In genomic region chr3:96696766-96697732, GRCm38 (mm10) we compare ENCODE assay signal across 8 mouse cellular contexts. TPM values are rescaled to one million over a fixed set of nuclear protein-coding genes. Genes with fewer than 3 reads are reported as not detected.
DNase-seq lines count a peak whose midpoint lies in the region; ATAC-seq and TF ChIP-seq lines count a peak whose summit lies in the region.

No protein-coding gene starts in this region.

- TF ChIP-seq EP300 in heart, postnatal 0 days (IDR thresholded peaks at IDR 0.05; ENCODE audit: low read depth), result no peak; the same call in 1 of the 2 replicates

- H3K36me3 ChIP-seq in E14TG2a.4 (ENCODE audit: insufficient read depth, low read length), result peaks cover 21% of the 10 kb centered on the region
- peaks cover 25% of the 10 kb centered on the region for H3K36me3 ChIP-seq in forebrain, embryonic 12.5 days (replicated peaks)
- H3K36me3 ChIP-seq in heart, postnatal 0 days (replicated peaks; ENCODE audit: control insufficient read depth, insufficient read depth, low read length), result peaks cover 16% of the 10 kb centered on the region
- H3K36me3 ChIP-seq in liver, embryonic 15.5 days (replicated peaks), result peaks cover 13% of the 10 kb centered on the region
- H3K36me3 ChIP-seq in neural tube, embryonic 11.5 days (ENCODE audit: control insufficient read depth, insufficient read depth, low read length), result peaks cover under 1% of the 10 kb centered on the region; the same call in 1 of the 2 replicates
- H3K36me3 ChIP-seq in stomach, embryonic 16.5 days (ENCODE audit: control insufficient read depth, insufficient read depth, low read length), result peaks cover 12% of the 10 kb centered on the region; the same call in 1 of the 2 replicates

- peak; percentile 76 for DNase-seq in c-Kit-positive CD71-positive TER-119-positive erythroid progenitor cells, embryonic 14.5 days (ENCODE audit: low spot score)
- DNase-seq in heart, postnatal 0 days (ENCODE audit: low spot score), result peak; percentile 88
- DNase-seq in kidney, postnatal 4 days, result peak; percentile 92 to 96
- peak; percentile 94 for DNase-seq in neural tube, embryonic 11.5 days (ENCODE audit: low spot score)

- no peaks in the 10 kb centered on the region for H3K9me3 ChIP-seq in E14TG2a.4 (ENCODE audit: low read length)
- H3K9me3 ChIP-seq in forebrain, embryonic 12.5 days, result no peaks in the 10 kb centered on the region
- H3K9me3 ChIP-seq in heart, postnatal 0 days (replicated peaks; ENCODE audit: control insufficient read depth, low read length), result no peaks in the 10 kb centered on the region
- H3K9me3 ChIP-seq in liver, embryonic 15.5 days (replicated peaks), result no peaks in the 10 kb centered on the region
- H3K9me3 ChIP-seq in neural tube, embryonic 11.5 days (ENCODE audit: control insufficient read depth, low read length), result no peaks in the 10 kb centered on the region
- no peaks in the 10 kb centered on the region for H3K9me3 ChIP-seq in stomach, embryonic 16.5 days (replicated peaks; ENCODE audit: control insufficient read depth, low read length)

- ATAC-seq in forebrain, embryonic 12.5 days (ENCODE audit: low FRiP score), result peak; percentile 95
- ATAC-seq in heart, postnatal 0 days (ENCODE audit: insufficient read depth, low read depth), result peak; percentile 96
- peak; percentile 92 for ATAC-seq in liver, embryonic 15.5 days (ENCODE audit: insufficient read depth)
- peak; percentile 94 for ATAC-seq in neural tube, embryonic 11.5 days (ENCODE audit: insufficient read depth, low FRiP score, low TSS enrichment)
- ATAC-seq in stomach, embryonic 16.5 days (ENCODE audit: insufficient read depth, low FRiP score), result peak; percentile 93

- H3K9ac ChIP-seq in forebrain, embryonic 12.5 days, result peak overlapping the region; percentile 84
- H3K9ac ChIP-seq in heart, postnatal 0 days (replicated peaks; ENCODE audit: low read depth, low read length), result peak overlapping the region; percentile 72
- peak overlapping the region; percentile 71 for H3K9ac ChIP-seq in liver, embryonic 15.5 days
- peak overlapping the region; percentile 79 for H3K9ac ChIP-seq in neural tube, embryonic 11.5 days (ENCODE audit: low read length)
- H3K9ac ChIP-seq in stomach, embryonic 16.5 days (ENCODE audit: low read length), result peak overlapping the region; percentile 96

- peak overlapping the region; percentile 95 for H3K27ac ChIP-seq in forebrain, embryonic 12.5 days
- peak overlapping the region; percentile 91 for H3K27ac ChIP-seq in heart, postnatal 0 days (ENCODE audit: low read depth)
- peak overlapping the region; percentile 67 for H3K27ac ChIP-seq in liver, embryonic 15.5 days (replicated peaks)
- peak overlapping the region; percentile 90 for H3K27ac ChIP-seq in neural tube, embryonic 11.5 days (ENCODE audit: low read depth, low read length)
- peak overlapping the region; percentile 85 for H3K27ac ChIP-seq in stomach, embryonic 16.5 days (ENCODE audit: low read length)

- H3K4me1 ChIP-seq in E14TG2a.4 (replicated peaks; ENCODE audit: low read depth, low read length), result peaks cover 76% of the 10 kb centered on the region
- peaks cover 23% of the 10 kb centered on the region for H3K4me1 ChIP-seq in forebrain, embryonic 12.5 days
- no peaks in the 10 kb centered on the region; the same call in 1 of the 2 replicates for H3K4me1 ChIP-seq in heart, postnatal 0 days (ENCODE audit: control insufficient read depth, insufficient read depth)
- peaks cover 25% of the 10 kb centered on the region for H3K4me1 ChIP-seq in liver, embryonic 15.5 days (replicated peaks)
- peaks cover 9% of the 10 kb centered on the region; the same call in 1 of the 2 replicates for H3K4me1 ChIP-seq in neural tube, embryonic 11.5 days (ENCODE audit: control insufficient read depth, insufficient read depth, low read length)
- H3K4me1 ChIP-seq in stomach, embryonic 16.5 days (ENCODE audit: control insufficient read depth, insufficient read depth, low read length), result peaks cover 20% of the 10 kb centered on the region

- TF ChIP-seq CTCF in E14TG2a.4 (conservative IDR thresholded peaks at IDR 0.05; ENCODE audit: low read length), result no peak
- TF ChIP-seq CTCF in heart, postnatal 0 days (IDR thresholded peaks at IDR 0.05; ENCODE audit: low read depth), result no peak

- WGBS in forebrain, embryonic 12.5 days, result under 1% methylated on average over 81 of the region's 85 CpGs
- WGBS in heart, postnatal 0 days, result under 1% methylated on average over 73 of the region's 85 CpGs
- under 1% methylated on average over 83 of the region's 85 CpGs for WGBS in liver, embryonic 15.5 days (ENCODE audit: insufficient replicate concordance)
- WGBS in neural tube, embryonic 11.5 days, result under 1% methylated on average over 79 of the region's 85 CpGs
- WGBS in stomach, embryonic 16.5 days, result under 1% methylated on average over 83 of the region's 85 CpGs

- H3K4me3 ChIP-seq in E14TG2a.4 (replicated peaks; ENCODE audit: low read length), result peak overlapping the region; percentile 98
- H3K4me3 ChIP-seq in forebrain, embryonic 12.5 days (replicated peaks), result peak overlapping the region; percentile 82
- peak overlapping the region; percentile 84 for H3K4me3 ChIP-seq in heart, postnatal 0 days (ENCODE audit: low read depth, low read length)
- peak overlapping the region; percentile 73 for H3K4me3 ChIP-seq in liver, embryonic 15.5 days (replicated peaks)
- peak overlapping the region; percentile 85 for H3K4me3 ChIP-seq in neural tube, embryonic 11.5 days (ENCODE audit: low read depth, low read length)
- peak overlapping the region; percentile 83 for H3K4me3 ChIP-seq in stomach, embryonic 16.5 days (replicated peaks; ENCODE audit: low read length)

- H3K27me3 ChIP-seq in E14TG2a.4 (ENCODE audit: insufficient read depth, low read length), result no peaks in the 10 kb centered on the region
- H3K27me3 ChIP-seq in forebrain, embryonic 12.5 days, result no peaks in the 10 kb centered on the region; the same call in 1 of the 2 replicates
- H3K27me3 ChIP-seq in heart, postnatal 0 days (ENCODE audit: control insufficient read depth, insufficient read depth, low read length), result no peaks in the 10 kb centered on the region
- peaks cover 14% of the 10 kb centered on the region for H3K27me3 ChIP-seq in liver, embryonic 15.5 days
- no peaks in the 10 kb centered on the region for H3K27me3 ChIP-seq in neural tube, embryonic 11.5 days (ENCODE audit: control insufficient read depth, insufficient read depth, low read length)
- no peaks in the 10 kb centered on the region for H3K27me3 ChIP-seq in stomach, embryonic 16.5 days (ENCODE audit: control insufficient read depth, insufficient read depth, low read length)

- H3K4me2 ChIP-seq in forebrain, embryonic 12.5 days, result peak overlapping the region; percentile 76
- peak overlapping the region; percentile 79 for H3K4me2 ChIP-seq in heart, postnatal 0 days (ENCODE audit: low read depth, low read length)
- H3K4me2 ChIP-seq in liver, embryonic 15.5 days, result peak overlapping the region; percentile 96
- peak overlapping the region; percentile 81 for H3K4me2 ChIP-seq in neural tube, embryonic 11.5 days (ENCODE audit: low read depth)
- H3K4me2 ChIP-seq in stomach, embryonic 16.5 days (ENCODE audit: low read depth, low read length), result peak overlapping the region; percentile 84

RNA-seq across cellular contexts. Expression of gene Pias3, which starts 0.9 kb away (rescaled TPM):
- polyA plus RNA-seq in forebrain, embryonic 12.5 days (2016; fragmentation: Nextera tagmentation; extraction: Ambion mirVana), result 42.2 and 43.4 TPM in 2 replicates
- total RNA-seq in heart, postnatal 0 days (2014; rRNA removed; ENCODE audit: low replicate concordance), result 13.8 and 17.4 TPM in 2 replicates
- polyA plus RNA-seq in heart, postnatal 0 days (2015; fragmentation: Nextera tagmentation; extraction: Ambion mirVana), result 19.3 and 22.5 TPM in 2 replicates
- 5.8 and 6.1 TPM in 2 replicates for polyA plus RNA-seq in liver, embryonic 15.5 days (2015; fragmentation: Nextera tagmentation; extraction: Ambion mirVana)
- polyA plus RNA-seq in neural tube, embryonic 11.5 days (2014; fragmentation: Nextera tagmentation; extraction: Ambion mirVana), result 30.3 and 35.2 TPM in 2 replicates
- polyA plus RNA-seq in stomach, embryonic 16.5 days (2015; fragmentation: Nextera tagmentation; extraction: Ambion mirVana), result 54.6 and 60.2 TPM in 2 replicates

RNA-seq across cellular contexts. Expression of gene Nudt17, which starts 11.3 kb away (rescaled TPM):
- 7.5 and 8.7 TPM in 2 replicates for polyA plus RNA-seq in forebrain, embryonic 12.5 days (2016; fragmentation: Nextera tagmentation; extraction: Ambion mirVana)
- total RNA-seq in heart, postnatal 0 days (2014; rRNA removed; ENCODE audit: low replicate concordance), result 2.5 and 9.9 TPM in 2 replicates
- 6.9 and 7.9 TPM in 2 replicates for polyA plus RNA-seq in heart, postnatal 0 days (2015; fragmentation: Nextera tagmentation; extraction: Ambion mirVana)
- polyA plus RNA-seq in liver, embryonic 15.5 days (2015; fragmentation: Nextera tagmentation; extraction: Ambion mirVana), result 1.0 and 1.3 TPM in 2 replicates
- polyA plus RNA-seq in neural tube, embryonic 11.5 days (2014; fragmentation: Nextera tagmentation; extraction: Ambion mirVana), result 12.7 and 14.3 TPM in 2 replicates
- 7.0 and 9.2 TPM in 2 replicates for polyA plus RNA-seq in stomach, embryonic 16.5 days (2015; fragmentation: Nextera tagmentation; extraction: Ambion mirVana)

RNA-seq across cellular contexts. Expression of gene Ankrd35, which starts 27.1 kb away (rescaled TPM):
- 0.51 and 0.77 TPM in 2 replicates for polyA plus RNA-seq in forebrain, embryonic 12.5 days (2016; fragmentation: Nextera tagmentation; extraction: Ambion mirVana)
- 0.39 and 0.88 TPM in 2 replicates for total RNA-seq in heart, postnatal 0 days (2014; rRNA removed; ENCODE audit: low replicate concordance)
- polyA plus RNA-seq in heart, postnatal 0 days (2015; fragmentation: Nextera tagmentation; extraction: Ambion mirVana), result 0.31 and 0.32 TPM in 2 replicates
- polyA plus RNA-seq in liver, embryonic 15.5 days (2015; fragmentation: Nextera tagmentation; extraction: Ambion mirVana), result 0.33 and 0.53 TPM in 2 replicates
- polyA plus RNA-seq in neural tube, embryonic 11.5 days (2014; fragmentation: Nextera tagmentation; extraction: Ambion mirVana), result 0.11 and 0.16 TPM in 2 replicates
- 8.0 and 10.5 TPM in 2 replicates for polyA plus RNA-seq in stomach, embryonic 16.5 days (2015; fragmentation: Nextera tagmentation; extraction: Ambion mirVana)

RNA-seq across cellular contexts. Expression of gene Polr3c, which starts 30.4 kb away (rescaled TPM):
- 42.1 and 43.0 TPM in 2 replicates for polyA plus RNA-seq in forebrain, embryonic 12.5 days (2016; fragmentation: Nextera tagmentation; extraction: Ambion mirVana)
- total RNA-seq in heart, postnatal 0 days (2014; rRNA removed; ENCODE audit: low replicate concordance), result 9.7 and 25.4 TPM in 2 replicates
- 21.7 and 23.0 TPM in 2 replicates for polyA plus RNA-seq in heart, postnatal 0 days (2015; fragmentation: Nextera tagmentation; extraction: Ambion mirVana)
- 19.8 and 21.3 TPM in 2 replicates for polyA plus RNA-seq in liver, embryonic 15.5 days (2015; fragmentation: Nextera tagmentation; extraction: Ambion mirVana)
- polyA plus RNA-seq in neural tube, embryonic 11.5 days (2014; fragmentation: Nextera tagmentation; extraction: Ambion mirVana), result 38.4 and 43.7 TPM in 2 replicates
- polyA plus RNA-seq in stomach, embryonic 16.5 days (2015; fragmentation: Nextera tagmentation; extraction: Ambion mirVana), result 30.3 and 33.9 TPM in 2 replicates

RNA-seq across cellular contexts. Expression of gene Rnf115, which starts 30.4 kb away (rescaled TPM):
- polyA plus RNA-seq in forebrain, embryonic 12.5 days (2016; fragmentation: Nextera tagmentation; extraction: Ambion mirVana), result 79.9 and 86.2 TPM in 2 replicates
- total RNA-seq in heart, postnatal 0 days (2014; rRNA removed; ENCODE audit: low replicate concordance), result 27.0 and 35.6 TPM in 2 replicates
- 29.0 and 30.0 TPM in 2 replicates for polyA plus RNA-seq in heart, postnatal 0 days (2015; fragmentation: Nextera tagmentation; extraction: Ambion mirVana)
- polyA plus RNA-seq in liver, embryonic 15.5 days (2015; fragmentation: Nextera tagmentation; extraction: Ambion mirVana), result 26.4 and 27.8 TPM in 2 replicates
- polyA plus RNA-seq in neural tube, embryonic 11.5 days (2014; fragmentation: Nextera tagmentation; extraction: Ambion mirVana), result 79.6 and 81.6 TPM in 2 replicates
- 34.0 and 38.4 TPM in 2 replicates for polyA plus RNA-seq in stomach, embryonic 16.5 days (2015; fragmentation: Nextera tagmentation; extraction: Ambion mirVana)

Comparison
In these comparisons a context has a peak if more than half of its experiments do, and no peak if none do; other contexts are left out.
1. Peak in every context shown above with its lines: DNase-seq, ATAC-seq, H3K4me3 ChIP-seq and H3K27ac ChIP-seq.